Mouse (Mus musculus) thymus, adult 2 months (tissue): ENCODE measurements around the gene Heatr4.

Source experiments
- CTCF ChIP-seq: fragments of 200-500 bp; IDR thresholded peaks from 2 replicates; pipeline ENCODE4 v1.5.1; 2012; ENCODE audit warnings: mild to moderate bottlenecking, control low read depth, low read length, moderate library complexity, borderline replicate concordance; ENCODE audit not compliant: control insufficient read depth, poor library complexity, insufficient read depth; ENCODE audit errors: extremely low read depth
- POLR2A ChIP-seq: fragments of 200-500 bp; IDR thresholded peaks from 2 replicates; pipeline ENCODE4 v1.6.1; 2012; ENCODE audit warnings: mild to moderate bottlenecking, low read length, control low read depth, moderate library complexity; ENCODE audit not compliant: control insufficient read depth, poor library complexity, insufficient read depth; ENCODE audit errors: extremely low read depth

- TF ChIP-seq POLR2A = no peak
- TF ChIP-seq CTCF = no peak
These were observed 58.6 kb downstream of the Heatr4 start for GRCm38 (mm10) chr12:83926061-83926460.
